Mouse (Mus musculus): ENCODE measurements at regions not wholly inside any gene's neighbourhood (a gene's known extent, or its start where the extent isn't known, plus 50 kb on each side); places are given as distances from the start of the nearest gene placed in this dataset.

DNA sequence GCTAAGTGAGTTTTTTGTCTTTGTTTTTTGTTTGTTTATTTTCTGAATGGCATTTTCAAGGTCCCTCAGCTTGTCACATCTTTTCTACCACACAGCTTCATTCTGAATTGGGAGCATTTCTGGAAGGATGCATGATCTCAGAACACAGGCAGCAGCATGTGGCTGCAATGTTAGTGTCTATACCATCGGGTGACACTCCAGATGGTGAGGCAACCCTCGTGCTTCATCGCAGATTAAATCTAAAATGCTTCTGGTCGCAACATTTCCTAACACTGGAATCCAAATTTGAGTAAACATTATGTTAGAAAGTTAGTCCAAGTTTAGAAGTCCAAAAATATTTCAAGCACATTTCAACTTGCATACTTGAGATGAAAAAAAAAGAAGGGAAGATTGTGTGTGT lies 124.4 kb downstream of the Gm45692 start:
- Histone ChIP-seq H3K27me3 (ENCODE audit: control insufficient read depth, insufficient read depth, low read length) (no peaks in the 10 kb centered on the region), H3K9me3 (ENCODE audit: control insufficient read depth, low read length) (no peaks in the 10 kb centered on the region), H3K4me2 (replicated peaks; ENCODE audit: low read depth, low read length, severe bottlenecking) (no peak overlapping the region), H3K9ac (ENCODE audit: low read depth, low read length, severe bottlenecking) (no peak overlapping the region), H3K36me3 (ENCODE audit: control insufficient read depth, insufficient read depth, low read length) (no peaks in the 10 kb centered on the region), H3K4me1 (ENCODE audit: control insufficient read depth, insufficient read depth, low read length) (no peaks in the 10 kb centered on the region), H3K27ac (replicated peaks; ENCODE audit: low read depth, low read length) (no peak overlapping the region), H3K4me3 (replicated peaks; ENCODE audit: low read length) (no peak overlapping the region)
- TF ChIP-seq POLR2A (IDR thresholded peaks at IDR 0.05; ENCODE audit: borderline replicate concordance, extremely low read depth, insufficient read depth, insufficient read length) = no peak
- no peak for ATAC-seq (ENCODE audit: low FRiP score, low read depth)
- no peak for DNase-seq (ENCODE audit: low spot score)
- 75% methylated on average over 4 of the region's 4 CpGs for WGBS

DNA sequence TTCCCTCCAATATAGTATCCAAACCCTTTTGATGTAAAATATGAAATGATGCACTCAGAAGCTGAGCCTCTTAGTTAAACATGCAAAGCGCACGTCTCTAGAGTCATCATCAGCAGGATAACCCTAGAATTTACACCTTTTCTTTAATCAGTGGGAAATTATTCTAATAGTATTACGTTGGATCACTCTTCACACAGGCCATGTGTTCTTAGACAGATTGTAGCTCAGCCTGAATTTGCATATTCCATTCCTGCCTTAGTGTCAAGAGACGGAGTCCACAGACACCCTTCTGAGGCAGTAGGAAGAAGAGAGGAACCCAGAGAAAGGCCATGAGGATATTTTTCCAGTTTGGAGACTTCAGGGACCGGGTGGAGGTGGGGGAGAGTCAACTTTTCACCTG lies 125.0 kb downstream of the Gm45692 start:
- ATAC-seq (ENCODE audit: low FRiP score, low read depth) (no peak), DNase-seq (ENCODE audit: low spot score) (no peak)
- no peak overlapping the region for H3K4me2 ChIP-seq (replicated peaks; ENCODE audit: low read depth, low read length, severe bottlenecking)
- TF ChIP-seq POLR2A (IDR thresholded peaks at IDR 0.05; ENCODE audit: borderline replicate concordance, extremely low read depth, insufficient read depth, insufficient read length) = no peak
- H3K36me3 ChIP-seq (ENCODE audit: control insufficient read depth, insufficient read depth, low read length) = no peaks in the 10 kb centered on the region
- no peak overlapping the region for H3K27ac ChIP-seq (replicated peaks; ENCODE audit: low read depth, low read length)
- H3K9ac ChIP-seq (ENCODE audit: low read depth, low read length, severe bottlenecking) = no peak overlapping the region
- no peaks in the 10 kb centered on the region for H3K9me3 ChIP-seq (ENCODE audit: control insufficient read depth, low read length)
- no peaks in the 10 kb centered on the region for H3K4me1 ChIP-seq (ENCODE audit: control insufficient read depth, insufficient read depth, low read length)
- WGBS = 87% methylated on average over 5 of the region's 5 CpGs
- no peak overlapping the region for H3K4me3 ChIP-seq (replicated peaks; ENCODE audit: low read length)
- no peaks in the 10 kb centered on the region for H3K27me3 ChIP-seq (ENCODE audit: control insufficient read depth, insufficient read depth, low read length)

DNA sequence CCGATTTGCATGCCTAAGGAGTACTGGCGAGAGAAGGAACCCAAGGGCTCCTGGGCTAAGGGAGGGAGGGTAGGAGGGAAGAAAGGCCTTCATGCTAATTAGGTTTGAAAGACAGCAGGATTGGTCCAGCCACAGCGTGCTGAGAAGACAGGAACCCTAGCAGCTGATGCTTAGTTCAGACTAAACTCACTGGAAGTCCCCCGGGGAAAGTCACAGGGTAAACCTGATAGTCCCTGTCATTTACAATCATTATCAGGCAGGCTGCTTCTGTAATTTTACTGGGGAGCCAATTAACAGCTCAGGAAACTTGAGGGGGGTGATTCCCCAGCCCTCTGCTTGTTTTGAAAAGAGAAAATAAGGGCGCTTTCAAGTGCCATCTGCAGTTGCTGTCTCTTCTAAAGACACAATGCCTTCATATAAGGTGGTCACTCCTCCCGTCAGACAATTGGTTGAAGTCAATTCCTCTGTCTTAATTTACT lies 135.9 kb downstream of the Gm45692 start:
- H3K9me3 ChIP-seq (ENCODE audit: control insufficient read depth, low read length) = peaks cover 11% of the 10 kb centered on the region
- no peak overlapping the region for H3K4me3 ChIP-seq (replicated peaks; ENCODE audit: low read length)
- no peak for ATAC-seq (ENCODE audit: low FRiP score, low read depth)
- DNase-seq (ENCODE audit: low spot score) = no peak
- H3K4me1 ChIP-seq (ENCODE audit: control insufficient read depth, insufficient read depth, low read length) = no peaks in the 10 kb centered on the region
- no peak overlapping the region for H3K9ac ChIP-seq (ENCODE audit: low read depth, low read length, severe bottlenecking)
- no peak overlapping the region for H3K4me2 ChIP-seq (replicated peaks; ENCODE audit: low read depth, low read length, severe bottlenecking)
- H3K27me3 ChIP-seq (ENCODE audit: control insufficient read depth, insufficient read depth, low read length) = no peaks in the 10 kb centered on the region
- no peak for TF ChIP-seq POLR2A (IDR thresholded peaks at IDR 0.05; ENCODE audit: borderline replicate concordance, extremely low read depth, insufficient read depth, insufficient read length)
- WGBS = 26% methylated on average over 6 of the region's 6 CpGs
- H3K36me3 ChIP-seq (ENCODE audit: control insufficient read depth, insufficient read depth, low read length) = no peaks in the 10 kb centered on the region
- no peak overlapping the region for H3K27ac ChIP-seq (replicated peaks; ENCODE audit: low read depth, low read length)

DNA sequence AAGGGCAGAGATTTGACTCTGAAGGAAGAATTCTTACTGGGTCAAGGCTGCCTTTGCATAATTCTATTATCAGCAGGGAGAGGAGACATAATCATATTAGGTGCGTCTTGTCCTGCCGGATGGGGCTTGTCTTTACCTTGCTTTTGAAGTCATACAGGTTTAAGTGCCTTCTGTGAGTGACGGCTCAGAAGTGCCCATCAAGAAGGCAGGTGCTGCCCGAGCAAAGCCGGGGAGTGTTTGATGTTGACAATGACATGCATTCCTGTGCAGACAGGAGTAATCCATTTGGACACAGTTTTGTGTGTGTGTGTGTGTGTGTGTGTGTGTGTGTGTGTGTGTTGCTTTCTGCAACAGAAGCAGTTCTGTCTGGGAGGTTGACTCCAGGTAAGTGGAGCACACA lies 141.0 kb downstream of the Gm45692 start:
- no peak for DNase-seq (ENCODE audit: low spot score)

DNA sequence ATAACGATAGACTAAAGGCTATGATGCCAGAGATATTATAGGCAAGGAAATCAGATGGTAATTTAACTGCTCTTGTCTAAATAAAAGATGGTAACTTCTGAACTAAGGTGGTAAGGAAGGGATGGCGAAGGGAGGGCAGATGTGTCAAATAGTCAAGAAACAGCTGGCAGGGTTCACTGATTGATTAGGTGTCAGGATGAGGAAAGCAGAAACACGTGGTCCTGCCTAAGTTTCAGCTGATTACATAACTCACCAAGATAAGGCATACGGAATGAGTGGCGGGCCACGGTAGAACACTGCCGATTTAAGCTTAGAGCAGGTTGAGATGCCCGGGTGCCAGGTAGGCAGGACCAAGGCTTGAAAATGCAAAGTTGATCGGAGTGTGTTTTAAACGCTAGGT lies 143.2 kb downstream of the Gm45692 start:
- no peak for ATAC-seq (ENCODE audit: low FRiP score, low read depth)

More for the DNA sequence above, 141.0 kb downstream of the Gm45692 start:
- Histone ChIP-seq H3K4me3 (replicated peaks; ENCODE audit: low read length) (no peak overlapping the region), H3K9me3 (ENCODE audit: control insufficient read depth, low read length) (no peaks in the 10 kb centered on the region), H3K9ac (ENCODE audit: low read depth, low read length, severe bottlenecking) (no peak overlapping the region), H3K27me3 (ENCODE audit: control insufficient read depth, insufficient read depth, low read length) (no peaks in the 10 kb centered on the region), H3K4me2 (replicated peaks; ENCODE audit: low read depth, low read length, severe bottlenecking) (no peak overlapping the region), H3K36me3 (ENCODE audit: control insufficient read depth, insufficient read depth, low read length) (no peaks in the 10 kb centered on the region), H3K27ac (replicated peaks; ENCODE audit: low read depth, low read length) (no peak overlapping the region), H3K4me1 (ENCODE audit: control insufficient read depth, insufficient read depth, low read length) (peaks cover 6% of the 10 kb centered on the region)
- WGBS = 56% methylated on average over 5 of the region's 5 CpGs
- ATAC-seq (ENCODE audit: low FRiP score, low read depth) = no peak
- TF ChIP-seq POLR2A (IDR thresholded peaks at IDR 0.05; ENCODE audit: borderline replicate concordance, extremely low read depth, insufficient read depth, insufficient read length) = no peak

DNA sequence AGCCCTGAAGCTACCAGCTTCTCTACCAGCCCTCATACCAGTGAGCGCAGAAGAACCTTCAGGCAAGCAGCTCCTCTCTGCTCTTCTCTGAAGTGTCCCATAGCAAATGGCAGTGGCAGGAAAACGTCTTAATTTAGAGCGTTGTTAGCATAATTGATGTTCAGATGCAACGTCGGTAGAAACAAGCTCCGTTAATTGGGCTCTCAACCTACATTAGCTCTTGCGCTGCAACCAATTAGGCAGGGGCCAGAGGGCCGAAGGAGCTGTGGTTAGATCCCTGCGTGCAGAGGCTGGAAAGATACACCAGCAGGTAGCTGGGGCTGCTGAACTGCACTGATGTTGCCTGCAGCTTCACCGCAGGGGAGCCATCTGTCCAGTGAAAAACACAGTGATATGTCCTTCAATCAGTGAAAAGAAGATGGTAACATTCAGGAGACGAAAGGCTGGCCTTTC lies 145.6 kb downstream of the Gm45692 start:
- H3K4me1 ChIP-seq (ENCODE audit: control insufficient read depth, insufficient read depth, low read length) = peaks cover 51% of the 10 kb centered on the region
- no peak for ATAC-seq (ENCODE audit: low FRiP score, low read depth)

More for the DNA sequence above, 143.2 kb downstream of the Gm45692 start:
- Histone ChIP-seq H3K9ac (ENCODE audit: low read depth, low read length, severe bottlenecking) (no peak overlapping the region), H3K27ac (replicated peaks; ENCODE audit: low read depth, low read length) (no peak overlapping the region), H3K4me2 (replicated peaks; ENCODE audit: low read depth, low read length, severe bottlenecking) (no peak overlapping the region), H3K4me1 (ENCODE audit: control insufficient read depth, insufficient read depth, low read length) (peaks cover 29% of the 10 kb centered on the region), H3K4me3 (replicated peaks; ENCODE audit: low read length) (no peak overlapping the region), H3K9me3 (ENCODE audit: control insufficient read depth, low read length) (no peaks in the 10 kb centered on the region), H3K27me3 (ENCODE audit: control insufficient read depth, insufficient read depth, low read length) (no peaks in the 10 kb centered on the region), H3K36me3 (ENCODE audit: control insufficient read depth, insufficient read depth, low read length) (no peaks in the 10 kb centered on the region)
- no peak for TF ChIP-seq POLR2A (IDR thresholded peaks at IDR 0.05; ENCODE audit: borderline replicate concordance, extremely low read depth, insufficient read depth, insufficient read length)
- DNase-seq (ENCODE audit: low spot score) = no peak
- WGBS = 67% methylated on average over 10 of the region's 10 CpGs

More for the DNA sequence above, 145.6 kb downstream of the Gm45692 start:
- no peak overlapping the region for H3K4me3 ChIP-seq (replicated peaks; ENCODE audit: low read length)
- DNase-seq (ENCODE audit: low spot score) = no peak
- no peaks in the 10 kb centered on the region for H3K27me3 ChIP-seq (ENCODE audit: control insufficient read depth, insufficient read depth, low read length)
- no peaks in the 10 kb centered on the region for H3K9me3 ChIP-seq (ENCODE audit: control insufficient read depth, low read length)
- H3K9ac ChIP-seq (ENCODE audit: low read depth, low read length, severe bottlenecking) = no peak overlapping the region
- TF ChIP-seq POLR2A (IDR thresholded peaks at IDR 0.05; ENCODE audit: borderline replicate concordance, extremely low read depth, insufficient read depth, insufficient read length) = no peak
- WGBS = 22% methylated on average over 11 of the region's 11 CpGs
- no peaks in the 10 kb centered on the region for H3K36me3 ChIP-seq (ENCODE audit: control insufficient read depth, insufficient read depth, low read length)
- peak overlapping the region; percentile 14; the same call in 1 of the 2 replicates for H3K4me2 ChIP-seq (replicated peaks; ENCODE audit: low read depth, low read length, severe bottlenecking)
- H3K27ac ChIP-seq (replicated peaks; ENCODE audit: low read depth, low read length) = peak overlapping the region; percentile 62
